Mouse (Mus musculus) CH12.LX (cell line): ENCODE data around the gene Edaradd. TPM values are rescaled to one million over a fixed set of nuclear protein-coding genes. Genes with fewer than 3 reads are reported as not detected.
A peak's percentile ranks its signal among the peaks of the same experiment; 100 is the strongest.

Experiments used
- DNase-seq: peaks from one replicate; pipeline ENCODE4 v3.0.0-alpha.2; 2013; ENCODE audit errors: extremely low read depth
- H3K27ac ChIP-seq: 2 replicates; pipeline ENCODE4 v1.5.1; 2012; ENCODE audit warnings: low read depth, mild to moderate bottlenecking, control low read depth, moderate library complexity; ENCODE audit not compliant: insufficient read depth
- H3K27me3 ChIP-seq: replicated peaks from 2 replicates; pipeline ENCODE3; 2012; ENCODE audit warnings: inconsistent platforms
- H3K36me3 ChIP-seq, 2 experiments: replicated peaks in 1 of 2; 2 replicates each; pipeline versions ENCODE3 to v1.6.1; 2012; ENCODE audit warnings: inconsistent platforms in 1 of 2, low read length in 1 of 2, mild to moderate bottlenecking in 1 of 2, mixed read lengths in 1 of 2, moderate library complexity in 1 of 2; ENCODE audit not compliant: control insufficient read depth in 1 of 2, insufficient read depth in 1 of 2
- H3K4me1 ChIP-seq, 2 experiments: 2 replicates each; pipeline ENCODE4 v1.6.1; 2012; ENCODE audit warnings: inconsistent platforms in 1 of 2, moderate library complexity in 1 of 2; ENCODE audit not compliant: insufficient read depth in 2 of 2, control insufficient read depth in 1 of 2
- H3K4me2 ChIP-seq: 2 replicates; pipeline ENCODE4 v1.6.1; 2012; ENCODE audit warnings: low read depth, mild to moderate bottlenecking, control low read depth; ENCODE audit not compliant: poor library complexity, insufficient read depth, severe bottlenecking
- H3K4me3 ChIP-seq, 3 experiments: fragments of 150-350 bp in 1 of 3; sonication (generic) in 1 of 3; replicated peaks in 1 of 3; 2 replicates each; pipeline versions ENCODE3 to v1.5.1; 2011 to 2012; ENCODE audit warnings: low read depth in 2 of 3, low read length in 2 of 3, mild to moderate bottlenecking in 2 of 3, moderate library complexity in 2 of 3, control low read depth in 1 of 3, improper control_type of control experiment in 1 of 3, inconsistent platforms in 1 of 3, mixed read lengths in 1 of 3; ENCODE audit not compliant: poor library complexity in 1 of 3
- H3K79me2 ChIP-seq: replicated peaks from 2 replicates; pipeline ENCODE4 v1.6.1; 2012; ENCODE audit warnings: mild to moderate bottlenecking, moderate library complexity; ENCODE audit not compliant: control insufficient read depth, poor library complexity, insufficient read depth, severe bottlenecking; ENCODE audit errors: extremely low read depth
- H3K9ac ChIP-seq: 2 replicates; pipeline ENCODE4 v1.6.1; 2012; ENCODE audit warnings: low read depth, mild to moderate bottlenecking, control low read depth, moderate library complexity; ENCODE audit not compliant: insufficient read depth
- H3K9me3 ChIP-seq: replicated peaks from 2 replicates; pipeline ENCODE3; 2012; ENCODE audit warnings: low read length, inconsistent platforms, mixed read lengths
- BHLHE40 ChIP-seq: IDR thresholded peaks from 2 replicates; pipeline ENCODE4 v1.6.1; 2011; ENCODE audit warnings: mild to moderate bottlenecking, low read depth, low read length, improper control_type of control experiment
- CHD2 ChIP-seq: IDR thresholded peaks from 2 replicates; pipeline ENCODE4 v1.6.1; 2011; ENCODE audit warnings: low read length, improper control_type of control experiment
- CTCF ChIP-seq, 2 experiments: IDR thresholded peaks in 1 of 2; conservative IDR thresholded peaks in 1 of 2; 2 replicates each; pipeline ENCODE4 v1.5.1; 2011 to 2012; ENCODE audit warnings: low read depth in 2 of 2, low read length in 2 of 2, improper control_type of control experiment in 1 of 2, inconsistent platforms in 1 of 2, mild to moderate bottlenecking in 1 of 2, moderate library complexity in 1 of 2
- E2F4 ChIP-seq: IDR thresholded peaks from 2 replicates; pipeline ENCODE4 v1.6.1; 2011; ENCODE audit warnings: low read depth, low read length, improper control_type of control experiment; ENCODE audit not compliant: insufficient replicate concordance
- ELF1 ChIP-seq: IDR thresholded peaks from 2 replicates; pipeline ENCODE4 v1.6.1; 2014; ENCODE audit warnings: low read depth, mild to moderate bottlenecking, inconsistent platforms, low read length, improper control_type of control experiment
- EP300 ChIP-seq: IDR thresholded peaks from 2 replicates; pipeline ENCODE4 v1.6.1; 2011; ENCODE audit warnings: low read length, improper control_type of control experiment
- HCFC1 ChIP-seq: IDR thresholded peaks from 2 replicates; pipeline ENCODE4 v1.6.1; 2012; ENCODE audit warnings: low read depth, mild to moderate bottlenecking, inconsistent platforms, low read length, improper control_type of control experiment
- IRF4 ChIP-seq: IDR thresholded peaks from 2 replicates; pipeline ENCODE4 v1.6.1; 2014; ENCODE audit warnings: low read depth, mild to moderate bottlenecking, inconsistent platforms, low read length, improper control_type of control experiment
- JUN ChIP-seq: IDR thresholded peaks from 2 replicates; pipeline ENCODE4 v1.6.1; 2011; ENCODE audit warnings: low read depth, mild to moderate bottlenecking, low read length, improper control_type of control experiment, moderate library complexity; ENCODE audit not compliant: insufficient read depth
- KAT2A ChIP-seq: IDR thresholded peaks from 2 replicates; pipeline ENCODE4 v1.6.1; 2012; ENCODE audit warnings: low read length, improper control_type of control experiment, inconsistent platforms; ENCODE audit not compliant: insufficient replicate concordance
- MAX ChIP-seq: IDR thresholded peaks from 2 replicates; pipeline ENCODE4 v1.6.1; 2011; ENCODE audit warnings: low read length, improper control_type of control experiment
- MAZ ChIP-seq: IDR thresholded peaks from 2 replicates; pipeline ENCODE4 v1.6.1; 2012; ENCODE audit warnings: low read depth, mild to moderate bottlenecking, inconsistent platforms, low read length, improper control_type of control experiment, moderate library complexity
- MEF2A ChIP-seq: IDR thresholded peaks from 2 replicates; pipeline ENCODE4 v1.6.1; 2014; ENCODE audit warnings: low read depth, mild to moderate bottlenecking, inconsistent platforms, low read length, improper control_type of control experiment, borderline replicate concordance
- MXI1 ChIP-seq: IDR thresholded peaks from 2 replicates; pipeline ENCODE4 v1.6.1; 2011; ENCODE audit warnings: mild to moderate bottlenecking, low read depth, low read length, improper control_type of control experiment
- NELFE ChIP-seq: IDR thresholded peaks from 2 replicates; pipeline ENCODE4 v1.6.1; 2011; ENCODE audit warnings: low read depth, low read length, improper control_type of control experiment
- NRF1 ChIP-seq: IDR thresholded peaks from 2 replicates; pipeline ENCODE4 v1.6.1; 2014; ENCODE audit warnings: low read depth, mild to moderate bottlenecking, inconsistent platforms, low read length, improper control_type of control experiment, moderate library complexity
- PAX5 ChIP-seq: IDR thresholded peaks from 2 replicates; pipeline ENCODE4 v1.6.1; 2012; ENCODE audit warnings: low read length, inconsistent platforms, mixed read lengths
- POLR2A ChIP-seq: IDR thresholded peaks from 2 replicates; pipeline ENCODE4 v1.6.1; 2011; ENCODE audit warnings: low read depth, mild to moderate bottlenecking, improper control_type of control experiment, low read length
- RAD21 ChIP-seq: IDR thresholded peaks from 2 replicates; pipeline ENCODE4 v1.6.1; 2011; ENCODE audit warnings: low read depth, mild to moderate bottlenecking, low read length, improper control_type of control experiment, moderate library complexity
- SIN3A ChIP-seq: IDR thresholded peaks from 2 replicates; pipeline ENCODE4 v1.6.1; 2012; ENCODE audit warnings: low read length, improper control_type of control experiment, inconsistent platforms
- SMC3 ChIP-seq: IDR thresholded peaks from 2 replicates; pipeline ENCODE4 v1.6.1; 2011; ENCODE audit warnings: low read depth, low read length, improper control_type of control experiment
- TBP ChIP-seq: conservative IDR thresholded peaks from 2 replicates; pipeline ENCODE4 v1.6.1; 2011; ENCODE audit warnings: low read depth, low read length, improper control_type of control experiment
- TCF12 ChIP-seq: IDR thresholded peaks from 2 replicates; pipeline ENCODE4 v1.6.1; 2014; ENCODE audit warnings: low read depth, mild to moderate bottlenecking, inconsistent platforms, low read length, improper control_type of control experiment
- UBTF ChIP-seq: IDR thresholded peaks from 2 replicates; pipeline ENCODE4 v1.6.1; 2012; ENCODE audit warnings: low read depth, mild to moderate bottlenecking, inconsistent platforms, low read length, improper control_type of control experiment, moderate library complexity
- USF1 ChIP-seq: IDR thresholded peaks from 2 replicates; pipeline ENCODE4 v1.6.1; 2014; ENCODE audit warnings: low read depth, mild to moderate bottlenecking, inconsistent platforms, low read length, improper control_type of control experiment
- ZC3H11A ChIP-seq: IDR thresholded peaks from 2 replicates; pipeline ENCODE4 v1.6.1; 2012; ENCODE audit warnings: low read depth, mild to moderate bottlenecking, inconsistent platforms, low read length, improper control_type of control experiment
- ZKSCAN1 ChIP-seq: IDR thresholded peaks from 2 replicates; pipeline ENCODE4 v1.6.1; 2012; ENCODE audit warnings: low read depth, inconsistent platforms, low read length, improper control_type of control experiment, borderline replicate concordance
- ZNF384 ChIP-seq: IDR thresholded peaks from 2 replicates; pipeline ENCODE4 v1.6.1; 2012; ENCODE audit warnings: low read depth, low read length, improper control_type of control experiment, inconsistent platforms
- dilution Hi-C: fragments of 300-500 bp; cut with MboI; formaldehyde crosslinking; loops from 2 replicates; pipeline ENCODE4 v1.14.3; 2020; ENCODE audit warnings: low sequenced_read_pairs; ENCODE audit not compliant: extremely low pct_unique_long_range_greater_than_20kb, extremely low pct_ligation_motif_present
- in situ Hi-C: fragments of 300-500 bp; cut with MboI; formaldehyde crosslinking; loops from 3 replicates; pipeline ENCODE4 v1.14.3; 2019; ENCODE audit warnings: low sequenced_read_pairs, low pct_ligation_motif_present, low pct_unique_long_range_greater_than_20kb, mixed read lengths
- polyA plus RNA-seq: library from polyadenylated mRNA; unstranded; fragments of >175 nt; gene quantifications from 2 replicates; pipeline ENCODE4 v1.2.1, GENCODE M21; 2012; ENCODE audit warnings: low read depth; ENCODE audit not compliant: insufficient read length
- total RNA-seq, 2 experiments: library from RNA; depleted of rRNA; stranded (reverse); fragments of 300-350 nt in 1 of 2; fragments of >200 nt in 1 of 2; gene quantifications; 2 replicates each; pipeline ENCODE4 v1.2.3; 2012 to 2014

Edaradd gene
- total and polyA plus RNA-seq, 3 experiments = 0.16 to 0.68 (median 0.24) TPM

DNA sequence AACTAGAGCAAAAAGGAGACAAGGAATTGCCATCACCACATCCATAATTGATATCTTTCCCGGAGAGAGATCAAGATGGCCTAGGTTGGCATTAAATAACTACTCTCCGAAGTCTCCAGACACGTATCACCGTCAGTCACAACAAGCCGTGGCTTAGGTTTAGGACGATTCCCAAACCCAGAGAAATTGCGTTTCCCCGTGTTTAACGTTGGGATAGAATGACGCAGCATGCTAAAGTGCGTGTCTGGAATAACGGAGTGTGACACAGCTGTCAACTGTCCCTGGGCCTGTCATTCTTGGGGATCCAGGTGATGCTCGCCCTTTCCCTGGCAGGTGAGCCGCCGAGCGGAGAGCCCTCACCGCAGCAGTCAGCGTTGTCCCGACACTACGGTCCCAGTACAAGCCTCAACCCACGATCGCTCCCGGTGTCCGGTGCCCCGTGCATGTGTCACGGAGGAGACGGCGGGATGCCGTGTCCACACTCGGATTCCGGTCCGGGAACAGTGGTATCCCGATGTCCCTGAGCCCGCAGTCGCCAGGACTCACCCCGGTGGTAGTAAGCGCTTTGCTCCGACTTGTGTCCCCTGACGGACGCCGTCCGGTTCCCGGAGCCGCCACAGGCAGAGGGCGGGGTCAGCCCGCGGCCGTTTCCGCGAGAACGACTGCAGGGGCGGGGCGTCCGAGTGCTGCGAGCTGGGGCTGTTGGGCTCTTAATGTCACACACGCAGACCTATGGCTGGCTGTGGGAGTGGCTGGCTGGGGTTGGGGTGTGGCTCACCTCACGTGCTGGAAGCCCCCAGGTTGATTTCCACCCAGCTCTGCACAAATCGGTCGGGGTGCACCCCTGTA, 59.1 kb downstream of the Edaradd start:
- H3K9me3 ChIP-seq = no peaks in the 10 kb centered on the region
- peak overlapping the region; percentile 93 for H3K9ac ChIP-seq
- no peak for TF ChIP-seq EP300
- no peak; the same call in 1 of the 2 replicates for TF ChIP-seq IRF4
- TF ChIP-seq MAX = peak; percentile 59
- peak; percentile 96 for TF ChIP-seq CHD2
- no peak for TF ChIP-seq ZC3H11A
- peak; percentile 98 for TF ChIP-seq BHLHE40
- TF ChIP-seq KAT2A = peak; percentile 46; the same call in 1 of the 2 replicates
- peak; percentile 82 for TF ChIP-seq HCFC1
- TF ChIP-seq SMC3 = no peak
- TF ChIP-seq MXI1 = peak; percentile 89; the same call in 1 of the 2 replicates
- TF ChIP-seq SIN3A = peak; percentile 72; the same call in 1 of the 2 replicates
- TF ChIP-seq ZKSCAN1 = no peak
- TF ChIP-seq CTCF (conservative IDR thresholded peaks at IDR 0.05 in 1 of 2, IDR thresholded peaks at IDR 0.05 in 1 of 2; ENCODE audit: low read depth in 2 of 2, low read length in 2 of 2) = no peak
- peak; percentile 41; the same call in 1 of the 2 replicates for TF ChIP-seq MEF2A
- TF ChIP-seq MAZ = peak; percentile 54; the same call in 1 of the 2 replicates
- peak; percentile 47; the same call in 1 of the 2 replicates for TF ChIP-seq NELFE
- TF ChIP-seq USF1 = peak; percentile 14
- TF ChIP-seq POLR2A = peak; percentile 77
- TF ChIP-seq TBP = peak; percentile 56
- no peak for TF ChIP-seq ZNF384
- TF ChIP-seq TCF12 = peak; percentile 66
- TF ChIP-seq JUN = no peak
- TF ChIP-seq ELF1 = peak; percentile 90
- TF ChIP-seq RAD21 = no peak
- TF ChIP-seq UBTF = 0 out of 2 replicates have a peak, but pooled peaks have one; percentile 38
- TF ChIP-seq E2F4 = no peak
- peak; percentile 55 for TF ChIP-seq NRF1
- TF ChIP-seq PAX5 = no peak
- TF ChIP-seq, all 38 proteins: peak for 17
- Histone ChIP-seq H3K27me3 (no peaks in the 10 kb centered on the region), H3K4me3 (peak overlapping the region; percentile 65 to 100 (median 82)), H3K4me2 (peak overlapping the region; percentile 77), H3K4me1 (peaks cover 8 to 33% of the 10 kb centered on the region in 2 experiments), H3K36me3 (peaks cover 22 to 32% of the 10 kb centered on the region in 2 experiments), H3K27ac (peak overlapping the region; percentile 84), H3K79me2 (0 out of 2 replicates have a peak, but pooled peaks cover 4% of the 10 kb centered on the region)
- in situ Hi-C loops = no loop called here
- peak; percentile 91 for DNase-seq
- dilution Hi-C loops = no loop called here
